Mouse (Mus musculus) liver (tissue): ENCODE measurements around the gene N4bp2l2.
A peak's percentile ranks its signal among the peaks of the same experiment; 100 is the strongest.

Experiments
- DNase-seq: peaks from one replicate; pipeline ENCODE4 v3.0.0-alpha.2; 2020; ENCODE audit warnings: mixed read lengths

N4bp2l2 gene

GRCm38 (mm10) chr5:150595366-150596016 lies 70.5 kb downstream of the N4bp2l2 start:
- no peak for DNase-seq

DNA sequence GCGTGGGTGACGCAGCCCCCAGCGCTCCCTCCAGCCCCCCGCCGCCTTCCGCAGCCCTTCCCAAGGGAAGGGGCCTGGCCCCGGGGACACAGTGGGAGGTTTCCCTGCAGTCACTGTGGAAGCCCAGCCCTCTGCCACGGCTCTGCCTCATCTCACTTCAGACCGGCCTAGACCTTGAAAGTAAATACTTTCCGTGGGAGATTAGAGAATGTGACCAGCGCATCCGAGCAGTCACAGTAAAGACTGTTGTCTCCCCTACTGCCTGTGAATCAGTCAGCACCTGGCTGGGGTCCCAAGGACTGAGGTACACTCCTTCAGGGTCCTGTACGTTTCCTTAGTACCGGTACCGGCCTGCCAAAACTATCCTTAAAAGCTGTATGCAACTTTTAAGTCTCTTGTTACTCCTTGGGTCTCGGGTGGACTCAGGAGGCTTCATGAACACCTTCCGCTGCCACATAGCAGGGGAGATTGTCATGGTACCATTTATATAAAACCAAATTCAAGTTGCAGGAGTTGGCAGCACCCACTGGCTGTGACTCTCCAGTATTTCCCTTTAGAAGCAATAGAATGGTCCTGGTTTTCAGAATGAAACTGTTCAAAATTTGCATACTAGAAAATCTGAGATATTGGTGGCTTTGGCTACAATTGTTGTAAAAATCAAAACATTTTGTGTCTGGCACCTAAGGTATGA lies 71.2 kb downstream of the N4bp2l2 start:
- no peak for DNase-seq

GRCm38 (mm10) chr5:150593756-150594648 lies 72.0 kb downstream of the N4bp2l2 start:
- peak; percentile 66 for DNase-seq

- peak; percentile 61 for DNase-seq
Observed at GRCm38 (mm10) chr5:150592904-150593755, 72.9 kb downstream of the N4bp2l2 start.

GRCm38 (mm10) chr5:150592186-150592903 lies 73.6 kb downstream of the N4bp2l2 start:
- no peak for DNase-seq

- DNase-seq = no peak
Observed at GRCm38 (mm10) chr5:150589945-150590344, 76.0 kb downstream of the N4bp2l2 start.

- DNase-seq = no peak
Observed at GRCm38 (mm10) chr5:150584337-150584729, 81.7 kb downstream of the N4bp2l2 start.

DNA sequence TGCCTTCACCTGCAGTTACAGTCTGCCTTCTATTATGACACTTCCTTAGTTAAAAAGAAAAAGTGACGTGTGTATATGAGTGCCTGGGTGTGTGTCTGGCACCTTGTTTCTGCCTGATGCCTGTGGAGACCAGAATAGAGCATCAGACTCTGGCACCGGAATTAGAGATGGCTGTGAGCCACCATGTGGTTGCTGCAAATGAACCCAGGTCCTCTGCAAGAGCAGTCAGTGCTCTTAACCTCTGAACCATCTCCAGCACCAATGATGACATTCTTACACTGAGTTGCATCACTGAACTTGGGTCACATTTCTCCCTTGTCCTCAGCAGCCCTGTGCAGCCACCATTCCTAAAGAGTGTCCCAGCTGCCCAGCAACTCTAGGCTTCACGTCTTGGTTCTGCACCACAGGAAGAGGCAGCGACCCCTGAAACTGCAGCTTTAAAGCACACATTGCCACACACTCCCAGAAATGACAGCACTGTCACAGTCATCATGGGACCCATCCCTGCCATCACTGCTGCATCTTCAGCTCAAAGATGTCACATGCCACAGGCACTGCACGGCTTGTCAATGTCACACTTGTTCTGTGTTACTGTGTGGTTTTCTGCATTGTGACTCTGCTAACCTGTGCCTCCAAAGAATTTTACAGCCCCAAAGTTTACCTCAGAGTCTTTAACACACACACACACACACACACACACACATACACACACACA lies 82.2 kb downstream of the N4bp2l2 start:
- no peak for DNase-seq

- DNase-seq = no peak
Observed at GRCm38 (mm10) chr5:150583181-150583580, 82.8 kb downstream of the N4bp2l2 start.

- DNase-seq = no peak
Observed at GRCm38 (mm10) chr5:150581180-150581579, 84.8 kb downstream of the N4bp2l2 start.

DNA sequence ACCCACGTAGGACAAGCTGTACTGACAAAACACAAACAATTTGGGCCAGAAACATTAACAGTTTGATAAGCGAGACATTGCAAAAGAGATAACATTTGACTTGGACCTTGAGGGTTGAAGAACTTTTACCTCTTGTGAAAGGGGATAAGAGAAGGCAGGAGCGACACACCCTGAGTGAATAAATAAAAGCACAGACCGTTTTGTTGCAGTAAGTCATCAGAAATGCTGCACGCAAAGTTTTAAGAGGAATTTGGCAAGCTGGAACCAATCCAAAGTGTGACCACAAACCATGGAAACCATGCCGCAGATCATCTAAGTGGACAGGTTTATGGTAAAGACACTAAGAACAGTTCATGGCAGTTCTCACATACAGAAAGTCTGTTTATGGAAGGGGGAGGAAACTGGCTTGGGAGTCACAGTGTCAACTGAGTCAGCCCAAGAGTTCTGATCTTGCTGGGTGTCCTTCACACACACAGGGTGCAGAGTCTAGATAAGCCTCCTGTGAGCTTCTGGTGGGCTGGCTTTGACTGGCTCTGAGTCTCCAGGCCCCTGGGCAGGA lies 87.3 kb downstream of the N4bp2l2 start:
- DNase-seq = peak; percentile 77

DNA sequence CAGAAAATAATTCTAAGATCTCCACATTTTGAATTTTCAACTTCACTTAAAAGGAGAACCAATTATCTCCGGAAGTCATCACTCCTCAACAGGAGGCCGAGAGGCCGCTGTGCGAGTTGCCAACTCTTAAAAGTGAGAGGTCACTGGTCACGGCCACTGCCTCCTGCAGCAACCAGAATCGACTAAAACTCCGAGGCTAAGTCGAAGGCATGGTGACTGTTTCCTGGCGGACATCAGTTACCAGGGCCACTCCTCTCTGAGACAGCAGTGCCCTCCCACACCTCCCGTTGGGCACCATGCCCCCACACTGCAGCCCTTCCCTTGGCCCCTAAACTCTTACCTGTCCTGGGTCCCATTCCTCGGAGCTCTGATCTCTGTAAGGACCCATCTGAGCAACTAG lies 89.2 kb downstream of the N4bp2l2 start:
- DNase-seq = no peak

DNA sequence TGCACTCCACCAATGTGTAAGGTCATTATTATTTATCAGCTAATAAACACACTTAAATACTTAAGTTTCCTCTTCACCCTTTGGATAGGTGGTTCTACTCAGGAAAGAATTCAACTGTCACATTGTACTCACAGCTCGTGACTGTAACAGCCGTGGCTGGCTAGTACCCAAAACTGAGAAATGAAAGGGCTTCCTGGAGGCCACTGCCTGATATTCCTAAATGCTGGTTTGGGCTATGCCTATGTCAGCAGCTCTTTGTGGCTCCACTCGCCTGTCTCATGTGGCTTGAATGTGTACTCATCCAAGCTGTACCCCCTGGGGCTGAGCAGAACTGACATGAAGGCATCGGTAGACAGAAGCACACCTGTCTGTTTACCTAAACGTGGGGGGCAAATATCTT lies 91.1 kb downstream of the N4bp2l2 start:
- no peak for DNase-seq

DNA sequence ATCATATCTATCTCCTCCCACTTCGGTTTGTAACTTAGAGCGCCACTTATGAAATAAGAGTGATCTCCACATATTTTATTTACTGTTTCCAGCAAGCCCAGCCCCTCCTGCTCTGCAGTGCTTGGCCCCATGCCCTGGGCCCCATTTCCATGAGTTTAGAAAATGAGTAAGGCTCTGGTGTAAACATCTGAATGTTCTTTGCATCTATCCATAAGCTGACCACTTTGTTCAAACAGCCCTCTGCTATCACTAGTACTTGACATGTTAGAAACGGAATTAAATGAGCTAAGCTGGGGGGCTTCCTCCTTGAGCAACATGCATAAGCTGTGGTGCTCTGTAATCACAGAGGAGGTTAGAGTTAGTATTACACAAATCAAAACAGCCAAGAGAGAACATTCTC lies 91.6 kb downstream of the N4bp2l2 start:
- no peak for DNase-seq

DNA sequence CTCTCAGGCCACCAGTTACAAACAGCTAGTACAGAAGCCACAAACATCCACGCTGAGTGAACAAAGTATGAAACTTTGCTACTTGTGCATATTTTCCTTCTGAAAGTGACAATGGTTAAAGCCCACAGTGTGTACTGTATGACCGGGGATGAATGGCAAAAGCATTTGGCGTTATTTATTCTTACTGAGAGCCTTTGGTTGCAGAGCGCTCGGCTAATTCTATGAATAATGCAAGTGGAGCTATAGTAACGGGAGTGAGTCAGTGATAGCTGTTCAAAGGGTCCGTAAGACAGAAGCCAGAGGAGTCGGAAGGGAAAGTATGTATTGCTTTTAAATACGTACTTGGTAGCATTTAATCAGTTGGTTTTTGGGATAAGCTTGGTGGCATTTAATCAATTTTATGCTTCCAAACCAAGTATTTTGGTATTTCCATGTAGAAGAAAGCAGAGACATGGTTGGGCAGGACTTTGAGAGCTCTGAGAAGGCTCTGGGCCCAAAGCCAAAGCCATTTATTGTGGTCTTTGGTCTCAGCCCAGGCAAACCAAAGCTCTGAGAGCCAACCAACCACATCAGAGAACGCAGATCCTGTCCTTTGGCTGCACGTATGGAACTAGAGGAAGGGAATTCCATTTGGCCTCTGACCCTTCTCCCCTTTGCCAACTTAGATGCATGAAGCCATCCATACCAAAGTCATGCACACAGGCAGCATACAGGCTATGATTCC lies 95.3 kb downstream of the N4bp2l2 start:
- DNase-seq = no peak

DNA sequence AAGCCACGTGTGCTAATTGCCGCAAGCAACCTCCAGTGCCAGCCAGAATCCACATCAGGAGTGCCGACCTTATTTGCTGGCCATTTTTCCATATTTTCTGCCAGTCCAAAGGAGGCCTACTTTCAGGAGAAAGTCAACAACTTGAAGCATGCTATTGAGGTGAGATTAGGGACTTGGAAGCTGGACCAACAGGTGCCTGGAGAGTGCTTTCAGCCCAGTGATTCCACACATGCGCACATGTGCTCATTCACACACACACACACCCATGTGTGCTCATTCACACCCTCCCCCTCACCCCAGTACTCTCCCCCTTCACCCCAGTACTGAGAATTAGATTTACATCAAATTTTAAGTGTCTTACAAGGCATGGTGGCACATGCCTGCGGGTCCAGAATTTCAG lies 99.0 kb downstream of the N4bp2l2 start:
- no peak for DNase-seq

DNA sequence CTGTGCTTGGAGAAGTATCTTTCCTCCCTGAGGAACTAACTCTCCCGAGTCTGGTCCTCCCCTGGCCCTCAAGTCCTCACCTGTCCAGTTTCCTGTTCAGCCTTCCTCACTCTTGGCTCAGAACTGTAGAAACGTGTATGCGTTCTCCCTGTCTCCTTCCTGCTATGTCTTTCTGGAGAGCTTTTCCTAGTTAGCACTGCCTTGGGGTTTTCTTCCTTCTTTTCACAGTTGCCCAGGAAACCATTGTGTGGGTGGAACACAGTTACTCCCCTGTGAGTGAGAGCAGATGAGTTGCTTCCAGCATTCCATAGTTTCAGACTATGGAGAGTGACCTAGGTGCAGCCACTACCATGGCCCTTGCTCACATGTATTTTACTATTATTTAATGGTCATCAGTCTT lies 99.8 kb downstream of the N4bp2l2 start:
- DNase-seq = no peak

DNA sequence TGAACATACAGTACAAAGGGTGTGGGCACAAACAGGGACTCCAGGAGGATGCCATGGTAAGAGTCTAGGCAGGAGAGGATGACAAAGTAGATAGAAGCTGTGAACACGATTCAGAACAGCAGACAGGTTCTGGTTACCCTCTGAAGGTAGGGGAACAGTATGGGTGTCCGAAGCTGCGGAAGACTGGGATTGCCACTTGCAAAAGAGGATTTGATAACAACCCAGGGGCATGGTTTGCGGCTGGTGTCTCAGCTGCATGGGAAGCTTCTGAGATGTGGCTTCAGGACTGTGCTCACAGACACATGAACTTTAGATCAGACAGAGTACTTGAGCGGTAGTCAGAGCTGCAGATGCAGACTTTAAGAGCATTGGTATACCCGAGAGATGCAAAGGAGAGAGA lies 101.6 kb downstream of the N4bp2l2 start:
- DNase-seq = no peak

DNA sequence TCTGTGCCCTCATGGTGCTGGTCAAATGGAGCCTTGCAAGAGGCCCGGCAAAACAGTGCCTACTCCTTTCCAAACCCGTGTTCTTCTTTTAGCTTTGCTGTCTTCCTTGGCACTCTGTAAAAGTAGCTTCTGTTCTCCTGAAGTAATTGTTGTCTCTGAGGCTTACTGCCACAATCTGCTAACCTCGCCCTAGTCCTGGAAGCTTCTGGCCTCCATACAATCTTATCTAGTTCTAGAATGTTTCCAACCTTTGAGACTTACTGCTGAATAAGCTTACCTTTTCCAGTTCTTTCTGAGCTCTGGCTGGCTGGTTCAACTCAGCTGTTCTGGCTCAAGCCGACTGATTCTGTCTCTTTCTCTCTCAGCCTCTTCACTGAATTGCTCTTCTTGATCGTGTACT lies 104.2 kb downstream of the N4bp2l2 start:
- no peak for DNase-seq

GRCm38 (mm10) chr5:150561376-150561775 lies 104.6 kb downstream of the N4bp2l2 start:
- DNase-seq = no peak
